Mouse (Mus musculus) layer of hippocampus, adult 11-12 months (tissue): ENCODE results near the gene Ceacam18.
A peak's percentile ranks its signal among the peaks of the same experiment; 100 is the strongest.
"Not testable (repeated sequence)": the region's sequence is repeated elsewhere in the genome, so short reads cannot be mapped to it uniquely, and the experiment has no call there.

Experiments used
- DNase-seq: peaks from one replicate; pipeline ENCODE4 v3.0.0; 2022; ENCODE audit warnings: low spot score

Ceacam18 gene

GRCm38 (mm10) chr7:43634500-43634899 is at the start of gene Ceacam18:
Ceacam18 (plus strand) TSS chr7:43634707.
- no peak for DNase-seq

GRCm38 (mm10) chr7:43584790-43585189 is 49.7 kb upstream of the Ceacam18 start:
- DNase-seq = no peak

GRCm38 (mm10) chr7:43601884-43602283 is 32.6 kb upstream of the Ceacam18 start:
- no peak for DNase-seq

- peak; percentile 70 for DNase-seq
Measured at GRCm38 (mm10) chr7:43606896-43607742, 27.4 kb upstream of the Ceacam18 start, which contains the start of gene Zfp819. Zfp819 (plus strand) TSS chr7:43607169.

GRCm38 (mm10) chr7:43607743-43608287 is 26.7 kb upstream of the Ceacam18 start:
- no peak for DNase-seq

- DNase-seq = no peak
Measured at GRCm38 (mm10) chr7:43608316-43608824, 26.1 kb upstream of the Ceacam18 start.

GRCm38 (mm10) chr7:43613816-43614551 is 20.5 kb upstream of the Ceacam18 start:
- DNase-seq = no peak

GRCm38 (mm10) chr7:43622927-43623326 is 11.6 kb upstream of the Ceacam18 start:
- DNase-seq = no peak

GRCm38 (mm10) chr7:43623819-43624218 is 10.7 kb upstream of the Ceacam18 start:
- DNase-seq = no peak

GRCm38 (mm10) chr7:43625065-43625464 is 9.4 kb upstream of the Ceacam18 start:
- no peak for DNase-seq

GRCm38 (mm10) chr7:43625794-43626422 is 8.6 kb upstream of the Ceacam18 start:
- no peak for DNase-seq

- DNase-seq = no peak
Measured at GRCm38 (mm10) chr7:43633940-43634339, 567 bp upstream of the Ceacam18 start.

GRCm38 (mm10) chr7:43636194-43636593 is 1.7 kb downstream of the Ceacam18 start:
- no peak for DNase-seq

GRCm38 (mm10) chr7:43637118-43637517 is 2.6 kb downstream of the Ceacam18 start:
- DNase-seq = no peak

- no peak for DNase-seq
Measured at GRCm38 (mm10) chr7:43642587-43642986, 8.1 kb downstream of the Ceacam18 start.

GRCm38 (mm10) chr7:43643046-43643652 is 8.6 kb downstream of the Ceacam18 start:
- no peak for DNase-seq

GRCm38 (mm10) chr7:43652683-43653082 is 18.2 kb downstream of the Ceacam18 start:
- DNase-seq = no peak

GRCm38 (mm10) chr7:43654519-43654918 is 20.0 kb downstream of the Ceacam18 start:
- DNase-seq = no peak

- no peak for DNase-seq
Measured at GRCm38 (mm10) chr7:43656232-43656631, 21.7 kb downstream of the Ceacam18 start.

GRCm38 (mm10) chr7:43660002-43660401 is 25.5 kb downstream of the Ceacam18 start, which contains the start of gene Siglece:
Siglece (minus strand) TSS chr7:43660161.
- no peak for DNase-seq

GRCm38 (mm10) chr7:43662804-43663203 is 28.3 kb downstream of the Ceacam18 start:
- no peak for DNase-seq

- DNase-seq = not testable (repeated sequence)
Measured at GRCm38 (mm10) chr7:43667221-43667620, 32.7 kb downstream of the Ceacam18 start.
